Mouse (Mus musculus): ENCODE data around the gene Tmsb15b1.
A peak's percentile ranks its signal among the peaks of the same experiment; 100 is the strongest.
"Not testable (repeated sequence)": the region's sequence is repeated elsewhere in the genome, so short reads cannot be mapped to it uniquely, and the experiment has no call there.

Gene Tmsb15b1

DNA sequence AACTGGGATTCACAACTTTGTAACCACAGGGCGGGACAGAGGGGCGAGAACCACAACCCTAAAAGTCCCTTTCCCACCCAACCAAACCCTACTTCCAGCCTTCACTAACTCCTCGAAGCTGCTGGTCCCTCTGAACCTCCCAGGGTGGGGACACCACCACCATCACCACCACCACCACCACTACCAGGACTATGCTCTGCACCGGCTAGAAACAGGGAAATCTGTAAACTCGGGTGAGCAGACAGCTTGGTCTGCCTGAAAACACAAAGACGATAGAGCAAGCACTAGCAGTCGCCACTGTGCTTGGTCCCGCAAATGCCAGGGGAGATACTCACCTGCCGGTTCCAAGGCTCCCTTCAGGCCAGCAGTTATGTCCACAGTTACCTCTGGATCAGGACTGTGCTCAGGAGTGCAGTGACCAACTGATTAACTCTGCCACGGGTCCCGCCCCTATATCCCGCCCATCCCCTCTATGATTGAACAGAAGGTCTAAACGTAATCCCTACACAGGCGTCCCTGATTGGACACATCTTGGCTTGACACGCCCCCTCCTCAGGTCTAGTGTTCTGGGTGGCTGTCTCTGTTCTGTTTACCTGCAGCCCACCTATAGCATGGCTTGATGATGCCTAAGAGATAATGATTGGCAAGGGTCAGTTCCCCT is at the start of gene Tmsb15b1, which contains the start of gene Tmsb15l:
Gene Tmsb15b1 (minus strand): TSS at position 451 of the 661 bp plus-strand sequence.
Gene Tmsb15l (minus strand): TSS at position 446 of the 661 bp plus-strand sequence.
- DNase-seq (ENCODE audit: low spot score in 2 of 2): no peak

DNA sequence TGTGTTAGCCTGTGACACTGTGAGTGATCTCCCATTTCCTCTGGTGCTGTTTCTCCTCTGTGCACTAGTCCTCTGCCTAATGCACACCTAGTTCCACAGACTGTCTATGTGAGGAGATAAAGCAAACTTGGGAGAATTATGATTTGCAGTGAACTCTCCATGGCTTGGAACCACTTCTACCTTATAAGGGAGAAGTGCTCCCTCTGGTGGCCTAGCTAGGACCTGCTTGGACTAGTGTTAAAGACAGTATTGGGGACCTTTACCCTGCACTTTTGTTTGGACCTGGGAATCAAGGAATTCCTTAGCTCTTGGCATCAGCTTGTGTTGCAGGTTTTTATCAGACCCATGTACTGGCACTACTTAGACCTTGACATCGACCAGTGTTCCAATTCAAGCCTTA is 42.6 kb upstream of the Tmsb15b1 start:
- peak; percentile 21 to 55 for DNase-seq (ENCODE audit: low spot score in 2 of 2)

DNA sequence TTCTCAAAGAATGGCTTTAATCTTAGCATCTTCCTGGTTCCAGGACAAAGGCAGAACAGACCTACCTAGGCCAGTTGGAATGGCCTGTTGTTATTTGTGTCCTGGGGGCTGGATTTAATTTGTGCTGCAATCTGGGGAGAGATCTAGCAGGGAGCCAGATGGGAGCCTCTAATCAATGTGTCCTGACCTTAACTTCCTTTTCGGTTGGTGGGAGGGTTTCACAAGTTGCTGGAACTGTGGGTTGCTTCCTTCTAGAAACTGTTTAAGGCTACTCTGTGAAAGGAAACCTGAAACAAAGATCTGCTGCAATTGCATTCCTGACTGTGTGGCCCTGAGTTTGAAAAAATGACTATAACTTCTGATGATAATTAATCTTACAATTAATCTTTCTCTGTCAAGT is 41.0 kb upstream of the Tmsb15b1 start:
- no peak for DNase-seq (ENCODE audit: low spot score in 2 of 2)

DNA sequence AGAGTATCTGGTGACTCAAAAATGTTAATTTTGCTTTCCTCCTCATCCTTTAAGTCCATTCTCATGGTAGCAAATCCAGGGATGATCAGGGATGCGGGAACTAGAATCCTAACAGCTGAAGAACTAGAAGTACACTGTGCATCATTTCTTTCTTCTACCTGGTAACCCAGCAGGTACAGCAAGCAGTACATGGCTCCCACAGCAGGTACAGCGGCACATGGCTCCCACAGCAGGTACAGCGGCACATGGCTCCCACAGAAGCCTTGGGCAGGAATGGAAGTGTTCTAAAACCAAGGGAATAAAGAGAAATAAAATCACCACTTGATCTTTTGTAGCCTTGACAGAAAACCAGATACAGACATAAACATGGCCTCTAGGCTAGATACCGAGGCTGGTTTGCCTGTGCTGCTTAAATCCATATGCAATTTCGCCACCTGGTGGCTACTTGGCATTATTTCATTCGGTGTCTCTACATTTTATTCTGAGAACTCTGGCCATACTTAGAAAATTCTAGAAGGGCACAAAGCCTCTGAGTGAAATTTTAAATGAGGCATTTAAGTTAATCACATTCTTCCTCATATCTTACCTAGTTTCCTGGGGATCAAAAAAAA is 38.5 kb upstream of the Tmsb15b1 start:
- peak in 1 of 2 experiments; percentile 35 for DNase-seq (ENCODE audit: low spot score in 2 of 2)

DNA sequence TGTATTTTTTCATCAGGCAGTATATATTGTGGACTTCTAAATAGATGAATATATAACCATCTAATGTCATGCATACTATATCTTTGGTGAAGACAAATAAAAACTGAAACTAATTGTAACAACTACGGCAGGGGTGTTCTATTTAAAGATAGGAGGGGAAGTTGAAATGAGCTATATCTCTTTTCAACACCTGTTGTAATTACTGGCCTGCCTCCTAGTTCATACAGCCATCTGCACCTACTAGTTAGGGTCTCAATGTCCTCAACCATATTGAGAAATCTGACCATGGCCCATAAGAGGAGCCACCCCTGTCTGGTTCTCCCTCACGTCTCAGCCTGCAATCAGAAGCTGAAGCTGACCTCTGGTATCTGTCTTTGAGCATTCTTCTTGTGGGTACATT is 19.6 kb upstream of the Tmsb15b1 start:
- DNase-seq (ENCODE audit: low spot score in 2 of 2): no peak

DNA sequence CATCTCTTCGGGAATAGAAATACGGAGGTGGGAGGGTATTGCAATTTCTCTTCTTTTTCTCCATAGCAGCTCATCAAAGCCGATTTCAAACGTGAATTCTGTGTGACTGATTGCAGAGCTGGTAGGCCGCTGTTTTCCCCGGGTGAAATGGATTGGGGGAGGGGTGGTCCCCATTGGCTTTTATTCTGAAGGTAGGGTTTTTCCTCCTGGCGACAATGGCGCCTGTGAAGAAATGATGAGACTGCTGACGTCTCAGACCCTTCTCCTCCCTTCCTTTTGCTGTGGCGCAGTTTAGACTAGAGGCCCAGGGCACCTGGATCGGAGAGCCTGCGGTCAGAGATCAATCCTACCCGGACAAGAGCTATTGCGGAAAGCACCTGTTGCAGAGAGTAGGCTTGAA is 17.0 kb upstream of the Tmsb15b1 start:
- no peak for DNase-seq (ENCODE audit: low spot score in 2 of 2)

DNA sequence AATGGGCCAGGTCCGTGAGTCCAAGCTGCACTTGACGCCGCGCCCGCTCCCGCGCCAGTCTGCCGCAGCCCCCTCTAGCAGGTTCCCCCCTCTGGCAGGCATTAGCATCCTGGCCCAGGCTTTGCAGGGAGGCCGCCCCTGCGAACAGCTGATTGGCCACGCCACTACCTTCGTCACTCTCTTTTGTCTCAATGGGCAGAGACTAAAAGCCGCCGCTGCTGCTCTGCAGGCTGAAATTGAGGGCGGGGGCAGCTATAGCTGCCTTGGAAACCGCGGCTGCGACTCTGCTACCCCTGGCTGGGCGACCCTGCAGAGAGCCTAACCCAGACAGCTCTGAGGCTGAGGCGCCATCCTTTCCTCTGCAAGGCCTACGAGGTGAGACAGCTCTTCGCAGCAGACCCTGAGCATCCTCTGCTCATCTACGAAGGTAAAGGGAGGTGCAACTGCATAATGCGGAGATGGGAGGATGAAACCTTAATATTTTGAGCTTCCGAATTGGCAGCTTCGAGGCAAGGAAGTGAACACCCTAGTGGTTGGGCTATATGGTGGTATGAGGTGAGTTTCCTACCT is 16.4 kb upstream of the Tmsb15b1 start, which contains the start of gene Zcchc18:
Gene Zcchc18 (plus strand): TSS at position 178 of the 570 bp plus-strand sequence.
- DNase-seq (ENCODE audit: low spot score in 2 of 2): peak; percentile 25 to 29

DNA sequence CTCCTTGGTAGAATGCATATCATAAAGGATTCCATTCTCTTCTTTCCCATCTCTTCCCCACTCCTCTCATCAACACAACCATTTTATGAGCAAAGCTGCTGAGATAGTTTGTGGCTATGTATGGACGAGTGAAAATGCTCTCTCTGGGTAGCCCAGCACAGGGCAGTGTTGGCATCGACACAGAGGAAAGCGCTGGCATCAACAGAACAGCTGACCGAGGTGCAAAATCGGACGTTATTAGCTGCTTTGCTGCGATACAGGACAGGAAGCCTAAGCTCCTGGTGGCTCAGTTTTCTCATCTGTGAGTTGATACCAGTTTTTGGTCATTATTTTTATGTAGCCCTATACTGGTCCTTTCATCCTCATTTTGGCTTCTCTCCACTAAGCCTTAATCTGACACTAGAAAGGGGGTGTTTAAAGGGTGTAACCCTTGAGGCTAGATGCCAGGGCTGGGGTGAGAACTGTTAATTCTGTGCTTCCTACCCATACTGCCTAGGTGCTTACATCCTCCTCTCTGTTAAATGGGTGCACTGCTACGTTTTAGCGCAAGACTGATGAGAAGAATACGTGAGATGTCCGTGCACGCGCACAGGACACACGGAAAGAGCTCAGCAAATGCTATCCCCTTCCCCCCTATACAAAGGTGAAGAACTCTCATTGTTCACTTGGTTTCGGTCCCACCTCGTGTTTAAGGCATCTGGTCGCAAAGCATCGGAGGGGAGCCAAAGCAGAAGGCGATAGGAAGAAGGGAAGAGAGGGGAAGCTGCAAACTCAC is 15.7 kb upstream of the Tmsb15b1 start:
- DNase-seq (ENCODE audit: low spot score in 2 of 2): no peak

DNA sequence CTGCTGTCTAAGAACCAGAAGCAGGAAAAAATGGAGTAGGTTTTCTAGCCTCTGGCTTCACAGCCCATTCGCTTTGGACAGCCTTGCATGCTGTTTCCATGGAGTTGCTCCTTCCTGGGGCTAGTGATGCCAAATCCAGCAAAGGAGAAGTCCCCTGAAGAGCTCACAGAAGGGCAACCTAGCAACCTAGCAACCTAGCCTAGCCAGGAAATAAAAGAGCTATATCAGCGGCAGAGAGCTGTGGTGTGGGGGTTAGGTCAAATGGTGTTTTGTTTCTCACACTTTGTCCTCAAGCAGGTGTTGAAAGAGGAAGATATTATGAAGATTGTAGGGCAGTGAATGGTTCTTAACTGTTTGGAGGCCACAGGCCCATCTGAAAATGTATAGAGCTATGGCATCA is 14.6 kb upstream of the Tmsb15b1 start:
- no peak for DNase-seq (ENCODE audit: low spot score in 2 of 2)

DNA sequence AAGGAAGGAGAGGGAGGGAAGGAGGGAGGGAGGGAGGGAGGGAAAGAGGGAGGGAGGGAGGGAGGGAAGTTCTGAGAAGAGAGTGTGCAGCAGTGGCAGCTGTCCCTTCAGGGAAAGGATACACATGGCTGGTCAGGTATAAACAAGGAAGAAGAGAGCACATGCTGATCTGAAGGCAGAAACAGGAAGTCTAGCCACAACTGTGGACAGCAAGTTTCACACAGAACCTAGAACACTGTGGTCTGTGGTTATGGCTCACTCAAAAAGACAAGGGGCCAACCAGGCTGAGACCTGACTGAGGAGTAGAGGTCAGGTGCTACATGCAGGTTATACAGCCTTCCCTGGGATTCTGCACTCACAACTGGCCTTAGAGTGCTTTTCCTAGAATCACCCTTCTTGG is 9.4 kb upstream of the Tmsb15b1 start:
- DNase-seq (ENCODE audit: low spot score in 2 of 2): no peak

DNA sequence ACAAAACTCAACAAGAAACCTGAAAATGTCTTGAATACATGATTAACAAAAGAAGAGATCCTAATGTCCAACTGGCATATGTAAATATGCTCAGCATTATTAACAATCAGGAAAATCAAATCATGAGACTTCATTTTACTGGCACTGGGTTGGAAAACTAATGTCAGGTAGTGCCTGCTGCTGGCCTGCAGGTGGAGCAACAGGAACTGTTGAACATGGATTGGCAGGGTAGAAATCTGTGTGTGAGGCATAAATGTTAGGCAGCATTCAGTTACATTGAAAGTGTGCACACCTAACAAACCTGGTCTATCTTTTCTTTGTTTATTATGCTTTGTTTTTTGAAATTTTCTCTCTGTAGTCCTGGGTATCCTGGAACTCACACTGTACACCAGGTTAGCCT is 1.9 kb upstream of the Tmsb15b1 start:
- DNase-seq (ENCODE audit: low spot score in 2 of 2): no peak

DNA sequence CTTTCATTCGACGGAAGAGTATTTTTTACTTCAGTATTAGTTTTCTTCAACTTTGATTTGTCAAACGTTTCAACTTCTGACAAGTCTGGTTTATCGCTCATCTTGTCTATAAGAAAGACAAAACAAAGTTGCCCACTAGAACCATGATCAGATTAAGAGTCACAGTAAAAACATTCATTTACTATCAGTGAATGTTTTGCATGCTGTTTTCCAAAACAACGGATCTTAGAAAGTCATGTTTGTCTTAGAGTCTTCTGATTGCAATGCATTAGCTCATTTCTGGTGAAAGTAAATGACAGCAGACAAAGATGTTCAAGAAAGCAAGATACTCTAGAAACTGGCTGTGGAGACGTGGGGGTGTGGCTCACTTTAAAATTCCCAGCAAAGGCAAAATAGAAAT is 1.3 kb downstream of the Tmsb15b1 start, which contains the start of gene Tmsb15b2:
Gene Tmsb15b2 (minus strand): TSS at position 101 of the 400 bp plus-strand sequence.
- DNase-seq (ENCODE audit: low spot score in 2 of 2): not testable (repeated sequence)

DNA sequence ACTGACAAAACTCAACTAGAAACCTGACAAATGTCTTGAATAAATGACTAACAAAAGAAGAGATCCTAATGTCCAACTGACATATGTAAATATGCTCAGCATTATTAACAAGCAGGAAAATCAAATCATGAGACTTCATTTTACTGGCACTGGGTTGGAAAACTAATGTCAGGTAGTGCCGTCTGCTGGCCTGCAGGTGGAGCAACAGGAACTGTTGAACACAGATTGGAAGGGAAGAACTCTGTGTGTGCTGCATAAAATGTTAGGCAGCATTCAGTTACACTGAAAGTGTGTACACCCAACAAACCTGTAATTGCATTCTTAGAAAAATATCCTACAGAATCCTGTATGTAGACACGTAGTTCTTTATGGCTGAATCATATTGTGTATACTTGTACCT is 17.0 kb downstream of the Tmsb15b1 start:
- DNase-seq (ENCODE audit: low spot score in 2 of 2): no peak

DNA sequence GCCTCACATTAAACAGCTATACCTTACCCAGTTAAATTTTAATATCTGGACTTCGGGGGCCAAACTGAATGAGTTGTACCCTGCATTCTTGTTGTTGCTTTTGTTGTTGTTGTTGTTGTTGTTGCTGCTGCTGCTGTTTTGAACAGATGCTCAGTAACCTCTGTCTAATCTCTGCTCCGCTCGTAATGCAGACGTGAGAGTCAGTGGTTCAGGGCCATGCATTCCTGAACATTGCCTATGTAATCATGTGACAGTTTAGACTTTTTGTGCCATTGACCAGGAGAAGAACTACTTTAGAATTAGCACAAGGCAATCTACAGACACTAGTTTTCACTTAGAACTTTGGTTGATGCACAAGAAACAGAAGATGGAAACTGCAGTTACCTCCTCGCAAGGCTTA is 18.4 kb downstream of the Tmsb15b1 start:
- DNase-seq (ENCODE audit: low spot score in 2 of 2): not testable (repeated sequence)

DNA sequence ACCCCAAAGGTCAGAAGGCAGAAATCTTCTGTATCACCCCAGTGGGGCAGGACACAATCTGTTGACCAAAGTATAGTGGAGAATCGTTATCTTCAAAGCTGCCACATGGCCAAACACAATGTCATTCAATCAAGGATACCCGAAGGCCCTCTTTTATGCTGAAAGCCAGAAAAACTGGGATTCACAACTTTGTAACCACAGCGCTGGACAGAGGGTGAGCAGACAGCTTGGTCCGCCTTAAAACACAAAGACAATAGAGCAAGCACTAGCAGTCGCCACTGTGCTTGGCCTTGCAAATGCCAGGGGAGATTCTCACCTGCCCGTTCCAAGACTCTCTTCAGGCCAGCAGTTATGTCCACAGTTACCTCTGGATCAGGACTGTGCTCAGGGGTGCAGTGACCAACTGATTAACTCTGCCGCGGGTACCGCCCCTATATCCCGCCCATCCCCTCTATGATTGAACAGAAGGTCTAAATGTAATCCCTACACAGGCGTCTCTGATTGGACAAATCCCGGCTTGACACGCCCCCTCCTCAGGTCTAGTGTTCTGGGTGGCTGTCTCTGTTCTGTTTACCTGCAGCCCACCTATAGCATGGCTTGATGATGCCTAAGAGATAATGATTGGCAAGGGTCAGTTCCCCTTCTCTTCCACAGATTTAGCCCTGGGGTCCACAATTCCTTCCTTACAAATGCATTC is 18.9 kb downstream of the Tmsb15b1 start:
- DNase-seq (ENCODE audit: low spot score in 2 of 2): peak in 1 of 2 experiments; percentile 29

DNA sequence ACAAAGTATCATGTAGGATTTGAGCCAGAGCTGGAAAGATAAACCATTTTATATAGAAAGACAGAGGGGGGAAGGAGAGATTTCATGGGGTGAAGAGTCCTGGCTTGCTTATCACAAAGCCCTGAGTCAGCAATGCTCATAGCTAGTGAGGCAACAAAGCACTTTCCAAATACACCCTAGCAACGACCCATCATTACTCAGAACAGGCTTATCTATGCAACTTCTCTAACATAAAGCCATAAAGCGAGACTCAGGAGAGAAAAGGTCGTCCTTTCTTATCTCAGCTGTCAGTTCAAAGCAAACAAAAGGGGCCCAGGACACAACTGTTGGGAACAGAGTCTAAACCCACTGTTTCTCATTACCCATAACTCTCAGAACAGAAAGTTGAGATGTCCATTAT is 38.7 kb downstream of the Tmsb15b1 start:
- DNase-seq (ENCODE audit: low spot score in 2 of 2): no peak

DNA sequence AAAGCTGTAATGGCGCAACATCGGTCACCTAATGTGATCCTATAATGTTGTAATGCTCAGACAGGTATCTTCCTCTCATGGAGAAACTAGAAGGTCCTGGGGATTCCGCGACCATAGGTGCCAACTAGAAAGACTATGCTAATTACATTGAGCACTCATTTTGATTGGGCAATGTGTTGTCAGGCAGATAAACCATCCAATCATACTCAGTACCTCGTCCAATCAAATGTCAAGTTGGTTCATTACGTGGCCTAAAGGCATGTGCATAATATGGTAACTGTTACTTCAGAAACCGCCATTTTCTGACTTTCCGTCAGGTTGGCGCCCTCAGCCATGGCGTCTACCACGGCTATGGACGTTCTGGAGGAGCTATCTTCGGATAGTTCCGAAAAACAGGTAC is 49.6 kb downstream of the Tmsb15b1 start, which contains the start of gene H2bfm:
Gene H2bfm (plus strand): TSS at position 295 of the 400 bp plus-strand sequence.
- DNase-seq (ENCODE audit: low spot score in 2 of 2): no peak

DNA sequence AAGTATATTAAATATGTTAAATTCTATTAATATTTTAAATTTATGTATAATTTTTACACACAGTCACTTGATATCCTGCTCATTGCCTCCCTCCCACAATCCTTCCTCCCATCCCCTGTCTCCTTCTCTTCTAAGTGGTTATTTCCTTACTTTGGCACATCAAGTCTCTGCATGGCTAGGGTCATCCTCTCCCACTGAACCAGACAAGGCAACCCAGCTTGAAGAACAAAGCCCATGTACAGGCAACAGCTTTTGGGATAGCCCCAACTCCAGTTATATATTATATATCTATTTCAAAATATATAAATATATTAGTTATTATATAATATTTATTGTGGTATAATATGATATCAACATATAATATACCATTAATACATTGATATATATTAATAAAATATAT is 50.8 kb downstream of the Tmsb15b1 start:
- no peak for DNase-seq (ENCODE audit: low spot score in 2 of 2)
